Mouse (Mus musculus) hindbrain, embryonic 16.5 days (tissue): ENCODE results near the gene Ankrd44. TPM values are rescaled to one million over a fixed set of nuclear protein-coding genes. Genes with fewer than 3 reads are reported as not detected.

ENCODE experiments used
- ATAC-seq: fragments of 200-750 bp; cut with Nextera tagmentation; 2 replicates; pipeline ENCODE4 v1.8.0; 2017; ENCODE audit warnings: moderate TSS enrichment, moderate library complexity
- H3K27ac ChIP-seq: fragments of 300-500 bp; sonication (generic); 2 replicates; pipeline ENCODE4 v1.5.1; 2014; ENCODE audit warnings: low read depth, mild to moderate bottlenecking, control low read depth, low read length, moderate library complexity
- H3K27me3 ChIP-seq: fragments of 300-500 bp; sonication (generic); replicated peaks from 2 replicates; pipeline ENCODE4 v1.6.1; 2014; ENCODE audit warnings: low read length; ENCODE audit not compliant: control insufficient read depth, insufficient read depth
- H3K36me3 ChIP-seq: fragments of 300-500 bp; sonication (generic); 2 replicates; pipeline ENCODE4 v1.6.1; 2014; ENCODE audit warnings: mild to moderate bottlenecking, low read length, moderate library complexity, mixed read lengths; ENCODE audit not compliant: control insufficient read depth, insufficient read depth
- H3K4me1 ChIP-seq: fragments of 300-500 bp; sonication (generic); 2 replicates; pipeline ENCODE4 v1.6.1; 2014; ENCODE audit warnings: low read depth, low read length; ENCODE audit not compliant: control insufficient read depth, insufficient read depth
- H3K4me2 ChIP-seq: fragments of 300-500 bp; sonication (generic); 2 replicates; pipeline ENCODE4 v1.6.1; 2014; ENCODE audit warnings: mild to moderate bottlenecking, low read length, control low read depth, moderate library complexity
- H3K4me3 ChIP-seq: fragments of 300-500 bp; sonication (generic); 2 replicates; pipeline ENCODE4 v1.5.1; 2014; ENCODE audit warnings: mild to moderate bottlenecking, low read length, control low read depth, moderate library complexity
- H3K9ac ChIP-seq: fragments of 300-500 bp; sonication (generic); 2 replicates; pipeline ENCODE4 v1.6.1; 2014; ENCODE audit warnings: low read depth, mild to moderate bottlenecking, control low read depth, low read length, moderate library complexity
- H3K9me3 ChIP-seq: fragments of 300-500 bp; sonication (generic); 2 replicates; pipeline ENCODE4 v1.6.1; 2014; ENCODE audit warnings: mild to moderate bottlenecking, low read length, moderate library complexity; ENCODE audit not compliant: control insufficient read depth
- WGBS: fragments of 180-500 bp; shearing (Covaris S2); extraction: QIAGEN DNeasy Blood & Tissue Kit; methylation state at CpG from one replicate; pipeline ENCODE4 v1.1.7; 2014; 5-methylcytosine and 5-hydroxymethylcytosine counted together
- microRNA-seq: library from miRNA; unstranded; fragments of <30 nt; microRNA quantifications from one replicate; pipeline ENCODE4, GENCODE M21; 2017
- polyA plus RNA-seq: library from polyadenylated mRNA; unstranded; fragments of >200 nt; fragmentation: Nextera tagmentation; extraction: Ambion mirVana; gene quantifications from 2 replicates; pipeline ENCODE4 v1.2.1, GENCODE M21; 2015

Ankrd44 gene
- polyA plus RNA-seq, 1 experiment from 2014 or later, result 19.5 TPM

DNA sequence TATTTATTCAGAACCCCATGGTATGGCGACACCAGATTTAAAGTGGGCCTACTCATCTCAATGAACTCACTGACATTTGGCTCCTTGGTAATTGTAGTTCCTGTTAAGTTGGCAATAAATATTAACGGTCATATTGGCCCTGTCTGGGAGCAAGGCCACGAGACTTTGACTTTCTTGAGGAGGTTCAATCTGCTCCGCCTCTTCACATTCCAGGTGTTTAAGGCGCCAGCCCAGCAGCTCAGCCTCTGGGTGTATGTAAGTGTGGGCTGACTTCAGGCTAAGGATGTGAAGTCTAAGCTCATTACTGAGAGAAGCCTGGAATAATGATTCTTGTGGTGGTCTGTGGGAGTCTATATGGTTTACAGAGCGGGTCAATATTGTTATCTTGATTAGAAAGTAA is 313.8 kb downstream of the Ankrd44 start:
- no peaks in the 10 kb centered on the region for H3K36me3 ChIP-seq
- H3K4me2 ChIP-seq, result no peak overlapping the region
- H3K9ac ChIP-seq, result no peak overlapping the region
- 81% methylated on average over 6 of the region's 6 CpGs for WGBS
- H3K27me3 ChIP-seq, result no peaks in the 10 kb centered on the region
- H3K4me3 ChIP-seq, result no peak overlapping the region
- no peak for ATAC-seq
- H3K4me1 ChIP-seq, result no peaks in the 10 kb centered on the region
- H3K27ac ChIP-seq, result no peak overlapping the region
- H3K9me3 ChIP-seq, result no peaks in the 10 kb centered on the region

- H3K4me2 ChIP-seq, result no peak overlapping the region
- H3K27ac ChIP-seq, result no peak overlapping the region
- H3K36me3 ChIP-seq, result no peaks in the 10 kb centered on the region
- no peak overlapping the region for H3K9ac ChIP-seq
- no peaks in the 10 kb centered on the region for H3K9me3 ChIP-seq
- WGBS, result 67% methylated on average over 7 of the region's 7 CpGs
- H3K27me3 ChIP-seq, result no peaks in the 10 kb centered on the region
- no peak overlapping the region for H3K4me3 ChIP-seq
- no peak for ATAC-seq
- no peaks in the 10 kb centered on the region for H3K4me1 ChIP-seq
These were observed 314.3 kb downstream of the Ankrd44 start for GRCm38 (mm10) chr1:54611891-54612290.

- no peaks in the 10 kb centered on the region for H3K36me3 ChIP-seq
- H3K27me3 ChIP-seq, result no peaks in the 10 kb centered on the region
- no peak overlapping the region for H3K9ac ChIP-seq
- H3K4me1 ChIP-seq, result no peaks in the 10 kb centered on the region
- no peak for ATAC-seq
- no peak overlapping the region for H3K4me3 ChIP-seq
- 65% methylated on average over 1 of the region's 1 CpGs for WGBS
- no peaks in the 10 kb centered on the region for H3K9me3 ChIP-seq
- no peak overlapping the region for H3K27ac ChIP-seq
- H3K4me2 ChIP-seq, result no peak overlapping the region
These were observed 319.3 kb downstream of the Ankrd44 start for GRCm38 (mm10) chr1:54606936-54607335.

GRCm38 (mm10) chr1:54601692-54602091 is 324.5 kb downstream of the Ankrd44 start:
- ATAC-seq, result no peak
- Histone ChIP-seq H3K27me3 (no peaks in the 10 kb centered on the region), H3K4me1 (no peaks in the 10 kb centered on the region), H3K9ac (no peak overlapping the region), H3K4me2 (no peak overlapping the region), H3K36me3 (no peaks in the 10 kb centered on the region), H3K9me3 (no peaks in the 10 kb centered on the region; the same call in 1 of the 2 replicates), H3K4me3 (no peak overlapping the region), H3K27ac (no peak overlapping the region)
- 94% methylated on average over 9 of the region's 9 CpGs for WGBS

DNA sequence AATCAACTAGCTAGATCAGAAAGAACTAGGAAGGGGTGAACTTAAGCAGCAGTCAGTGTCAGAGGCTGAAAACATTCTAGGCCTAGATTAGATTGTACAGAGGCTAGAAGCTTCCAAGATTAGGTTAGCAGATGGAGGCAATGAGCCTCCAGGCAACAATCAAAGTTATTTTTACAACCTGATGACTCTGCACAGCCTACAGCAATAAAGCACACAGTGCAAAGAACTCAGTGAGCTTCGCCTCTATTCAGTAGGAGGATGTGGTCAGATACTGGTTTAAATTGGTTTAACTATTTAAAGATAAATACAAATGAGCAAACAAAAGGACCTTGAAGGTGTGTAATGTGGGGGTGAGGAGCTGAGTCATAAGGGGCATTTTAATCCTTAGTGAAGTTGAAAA is 325.9 kb downstream of the Ankrd44 start:
- Histone ChIP-seq H3K27me3 (no peaks in the 10 kb centered on the region), H3K36me3 (no peaks in the 10 kb centered on the region), H3K27ac (no peak overlapping the region), H3K4me1 (no peaks in the 10 kb centered on the region), H3K4me2 (no peak overlapping the region), H3K9me3 (no peaks in the 10 kb centered on the region; the same call in 1 of the 2 replicates), H3K9ac (no peak overlapping the region), H3K4me3 (no peak overlapping the region)
- WGBS, result 76% methylated on average over 1 of the region's 1 CpGs
- no peak for ATAC-seq

DNA sequence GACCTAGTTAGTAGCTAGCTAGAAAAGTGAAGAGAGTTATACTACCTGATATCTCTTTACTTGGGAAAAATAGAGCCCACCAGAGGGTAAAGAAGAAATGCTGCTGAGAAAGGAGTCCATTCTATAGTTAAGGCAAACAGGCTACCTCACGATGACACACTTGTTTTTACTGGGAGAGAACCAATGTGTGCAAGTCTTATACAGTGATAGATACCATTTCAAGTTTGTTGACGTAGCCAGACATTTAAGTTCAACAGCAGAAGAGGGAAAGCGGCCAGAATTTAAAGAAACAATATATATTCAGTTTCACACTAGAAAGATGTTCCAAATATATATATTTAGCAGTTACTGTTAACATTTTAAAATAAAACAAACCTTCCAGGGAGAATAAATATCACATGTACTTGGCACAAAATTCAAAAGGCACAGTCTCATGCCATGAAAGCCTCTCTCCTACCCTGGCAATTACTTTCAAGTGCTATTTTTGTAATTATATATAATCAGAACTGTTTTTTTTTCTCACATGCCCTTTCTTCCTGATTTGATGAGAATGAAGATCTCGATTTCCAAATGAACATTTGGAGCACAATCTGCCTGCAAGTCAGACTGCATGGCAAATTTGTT is 328.5 kb downstream of the Ankrd44 start:
- Histone ChIP-seq H3K9me3 (no peaks in the 10 kb centered on the region; the same call in 1 of the 2 replicates), H3K9ac (no peak overlapping the region), H3K4me2 (no peak overlapping the region), H3K27ac (no peak overlapping the region), H3K4me3 (no peak overlapping the region), H3K4me1 (no peaks in the 10 kb centered on the region), H3K36me3 (no peaks in the 10 kb centered on the region), H3K27me3 (no peaks in the 10 kb centered on the region)
- 81% methylated on average over 4 of the region's 4 CpGs for WGBS
- ATAC-seq, result no peak

DNA sequence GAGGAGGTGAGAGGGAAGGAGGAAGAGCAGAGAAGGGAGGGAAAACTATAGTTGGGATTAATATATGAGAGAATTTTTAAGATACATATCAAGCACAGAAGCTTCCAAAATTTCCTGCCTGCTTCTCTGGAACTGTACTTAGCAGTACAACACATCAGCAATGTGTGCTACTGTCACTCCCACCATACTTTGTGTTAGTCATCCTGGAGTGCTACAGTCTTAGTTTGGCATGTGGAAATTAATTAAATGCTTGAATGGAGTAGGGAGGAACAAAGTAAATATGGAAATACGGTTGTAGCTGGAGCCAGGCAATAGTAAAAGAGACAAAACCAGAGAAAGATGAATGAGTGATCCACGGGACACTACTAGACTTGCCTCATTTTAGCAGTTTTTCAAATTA is 330.0 kb downstream of the Ankrd44 start:
- Histone ChIP-seq H3K9ac (no peak overlapping the region), H3K4me2 (no peak overlapping the region), H3K27me3 (no peaks in the 10 kb centered on the region), H3K27ac (no peak overlapping the region), H3K9me3 (no peaks in the 10 kb centered on the region; the same call in 1 of the 2 replicates), H3K4me3 (no peak overlapping the region), H3K36me3 (no peaks in the 10 kb centered on the region), H3K4me1 (no peaks in the 10 kb centered on the region)
- no peak for ATAC-seq
- WGBS, result 82% methylated on average over 2 of the region's 2 CpGs

Small RNAs within 50 kb of the gene (microRNA-seq; reads per million reads assigned to microRNA genes)
- not detected for gene Gm24053

Other genes starting within 250 kb of the Ankrd44 start
- 251 and 284 TPM in 2 replicates for gene Sf3b1, start 101.1 kb upstream of the Ankrd44 start, polyA plus RNA-seq
- gene Coq10b, start 126.4 kb upstream of the Ankrd44 start, polyA plus RNA-seq, result 27.0 and 28.9 TPM in 2 replicates
- 223 and 242 TPM in 2 replicates for gene Hspe1, start 161.7 kb upstream of the Ankrd44 start, polyA plus RNA-seq
- 284 and 285 TPM in 2 replicates for gene Hspd1, start 161.9 kb upstream of the Ankrd44 start, polyA plus RNA-seq
- 158 and 160 TPM in 2 replicates for gene Mob4, start 204.8 kb upstream of the Ankrd44 start, polyA plus RNA-seq